Mouse (Mus musculus) lung, adult 2 months (tissue): ENCODE data around the gene Lsm12.

ENCODE experiments used
- CTCF ChIP-seq: fragments of 200-500 bp; IDR thresholded peaks from 2 replicates; pipeline ENCODE4 v1.5.1; 2011; ENCODE audit warnings: mild to moderate bottlenecking, low read length, control low read depth; ENCODE audit not compliant: insufficient read depth
- POLR2A ChIP-seq: fragments of 200-500 bp; IDR thresholded peaks from 2 replicates; pipeline ENCODE4 v1.6.1; 2011; ENCODE audit warnings: low read depth, mild to moderate bottlenecking, control low read depth, low read length, borderline replicate concordance; ENCODE audit errors: extremely low read depth

DNA sequence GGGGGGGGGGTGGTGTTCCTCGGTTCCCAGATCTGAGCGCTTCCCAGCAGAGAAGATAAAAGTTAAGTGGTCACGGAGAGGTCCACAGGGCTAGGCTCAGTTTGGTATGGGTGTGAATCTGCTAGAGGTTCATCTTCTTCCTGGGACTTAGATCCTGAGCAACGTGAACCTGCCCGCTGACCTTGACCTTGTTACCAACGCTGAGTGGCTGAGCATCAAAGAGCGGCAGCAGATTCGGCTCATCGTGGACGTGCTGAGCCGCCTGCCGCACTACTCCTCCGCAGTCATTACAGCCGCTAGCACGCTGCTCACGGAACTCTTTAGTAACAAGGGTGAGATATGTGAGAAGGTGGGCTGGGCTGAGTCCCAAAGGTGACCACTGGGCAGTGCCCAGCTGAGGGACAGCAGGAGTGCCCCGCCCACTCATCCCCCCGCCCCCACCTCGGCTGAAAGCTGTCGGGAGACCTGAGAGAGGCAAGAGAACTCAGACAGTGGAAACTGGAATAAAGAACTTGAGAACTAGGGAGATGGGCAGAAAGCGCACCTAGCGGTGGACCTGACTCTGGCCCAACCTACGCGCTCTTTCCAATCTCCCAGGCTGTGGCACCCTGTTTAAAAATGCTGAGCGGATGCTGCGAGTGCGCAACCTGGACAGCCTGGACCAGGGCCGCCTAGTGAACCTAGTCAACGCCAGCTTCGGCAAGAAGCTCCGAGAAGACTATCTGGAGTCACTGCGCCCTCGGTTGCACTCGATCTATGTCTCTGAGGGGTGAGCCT, 37.7 kb downstream of the Lsm12 start:
- TF ChIP-seq POLR2A: no peak
- no peak for TF ChIP-seq CTCF
